Mouse (Mus musculus) gastrocnemius, postnatal 10 days (tissue): ENCODE measurements around the gene Fbxo11. TPM values are rescaled to one million over a fixed set of nuclear protein-coding genes. Genes with fewer than 3 reads are reported as not detected.

Experiments
- DNase-seq: peaks from one replicate; pipeline ENCODE4 v3.0.0; 2021; ENCODE audit warnings: mixed read lengths
- long read RNA-seq, 2 experiments: library from polyadenylated mRNA; stranded (forward); transcript quantifications; one replicate each; pipeline ENCODE4 v2.0.0; 2021
- total RNA-seq, 2 experiments: library from RNA; stranded (reverse); gene quantifications; 2 replicates each; pipeline ENCODE4 v1.2.3; 2021

The Fbxo11 gene
- total RNA-seq: 10 to 100 TPM; 37.7 to 50.5 TPM
- long read RNA-seq, experiment 1, full-length matches to known transcripts: 2 of 8 reads
- long read RNA-seq, experiment 1, partial matches to known transcripts: 1 of 8 reads
- long read RNA-seq, experiment 1, other reads (novel, unspliced or antisense): 5 of 8 reads
- long read RNA-seq, experiment 2, full-length matches to known transcripts: 4 of 10 reads
- long read RNA-seq, experiment 2, partial matches to known transcripts: 2 of 10 reads
- long read RNA-seq, experiment 2, other reads (novel, unspliced or antisense): 4 of 10 reads

- DNase-seq: peak; percentile 71
Observed at GRCm38 (mm10) chr17:88065031-88065800, at the start of gene Fbxo11. Fbxo11 (minus strand) TSS chr17:88065291.

- no peak for DNase-seq
Observed at GRCm38 (mm10) chr17:88113883-88114229, 48.8 kb upstream of the Fbxo11 start.

- no peak for DNase-seq
Observed at GRCm38 (mm10) chr17:88113015-88113882, 48.2 kb upstream of the Fbxo11 start.

GRCm38 (mm10) chr17:88111865-88112645, 47.0 kb upstream of the Fbxo11 start:
- no peak for DNase-seq

GRCm38 (mm10) chr17:88111081-88111796, 46.1 kb upstream of the Fbxo11 start:
- DNase-seq: peak; percentile 30

GRCm38 (mm10) chr17:88107708-88108107, 42.6 kb upstream of the Fbxo11 start:
- DNase-seq: no peak

- no peak for DNase-seq
Observed at GRCm38 (mm10) chr17:88106365-88106764, 41.3 kb upstream of the Fbxo11 start.

GRCm38 (mm10) chr17:88102597-88102996, 37.5 kb upstream of the Fbxo11 start:
- DNase-seq: no peak

- DNase-seq: no peak
Observed at GRCm38 (mm10) chr17:88098181-88098852, 33.2 kb upstream of the Fbxo11 start.

- no peak for DNase-seq
Observed at GRCm38 (mm10) chr17:88097543-88097942, 32.5 kb upstream of the Fbxo11 start.

GRCm38 (mm10) chr17:88096809-88097399, 31.8 kb upstream of the Fbxo11 start:
- DNase-seq: no peak

- no peak for DNase-seq
Observed at GRCm38 (mm10) chr17:88095517-88096198, 30.6 kb upstream of the Fbxo11 start.

- no peak for DNase-seq
Observed at GRCm38 (mm10) chr17:88094327-88094726, 29.2 kb upstream of the Fbxo11 start.

GRCm38 (mm10) chr17:88093798-88094197, 28.7 kb upstream of the Fbxo11 start:
- no peak for DNase-seq

GRCm38 (mm10) chr17:88085976-88086375, 20.9 kb upstream of the Fbxo11 start:
- DNase-seq: no peak

GRCm38 (mm10) chr17:88081446-88081845, 16.4 kb upstream of the Fbxo11 start:
- DNase-seq: no peak

- no peak for DNase-seq
Observed at GRCm38 (mm10) chr17:88079771-88080170, 14.7 kb upstream of the Fbxo11 start.

- DNase-seq: no peak
Observed at GRCm38 (mm10) chr17:88072047-88072446, 7.0 kb upstream of the Fbxo11 start.

GRCm38 (mm10) chr17:88068024-88068719, 3.1 kb upstream of the Fbxo11 start:
- DNase-seq: no peak
